Mouse (Mus musculus) myocyte (in vitro differentiated cells): Measurements from ENCODE around the gene Cd59a.

Source experiments
- E2F4 ChIP-seq: IDR thresholded peaks from one replicate; pipeline ENCODE4 v1.6.1; 2011; ENCODE audit warnings: mild to moderate bottlenecking, control low read depth, moderate library complexity; ENCODE audit not compliant: insufficient read depth
- MAX ChIP-seq: IDR thresholded peaks from one replicate; pipeline ENCODE4 v1.6.1; 2011; ENCODE audit warnings: low read depth, mild to moderate bottlenecking, control low read depth
- MYOG ChIP-seq, 3 experiments: IDR thresholded peaks; one replicate each; pipeline ENCODE4 v1.6.1; 2011; ENCODE audit warnings: control low read depth in 2 of 3, low read depth in 2 of 3, mild to moderate bottlenecking in 2 of 3; ENCODE audit not compliant: insufficient read length in 2 of 3, control insufficient read depth in 1 of 3, insufficient read depth in 1 of 3
- POLR2A ChIP-seq: IDR thresholded peaks from one replicate; pipeline ENCODE4 v1.6.1; 2011; ENCODE audit warnings: low read depth, mild to moderate bottlenecking, control low read depth, moderate library complexity; ENCODE audit not compliant: insufficient read length
- REST ChIP-seq: IDR thresholded peaks from one replicate; pipeline ENCODE4 v1.6.1; 2011; ENCODE audit warnings: mild to moderate bottlenecking, control low read depth, moderate library complexity; ENCODE audit not compliant: insufficient read depth, insufficient read length

DNA sequence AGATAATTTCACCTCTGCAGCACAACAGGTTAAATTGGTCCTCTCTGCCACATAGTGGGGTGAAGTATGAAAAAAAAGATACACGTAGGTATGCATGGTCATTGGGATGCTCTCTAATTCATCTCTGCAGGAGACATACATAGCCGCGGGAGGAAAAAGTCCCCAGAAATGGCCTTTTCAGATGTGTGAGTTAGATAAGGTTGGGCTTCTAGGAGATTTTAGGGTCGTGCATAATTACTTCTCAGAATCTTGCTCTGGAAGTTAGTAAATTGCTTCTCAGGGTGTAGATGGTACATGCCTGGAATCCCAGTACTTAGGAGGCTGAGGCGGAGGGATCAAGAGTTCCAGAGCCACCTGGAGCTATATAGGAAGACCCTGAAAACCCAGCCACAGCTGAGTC lies 28.5 kb downstream of the Cd59a start:
- TF ChIP-seq MAX, result no peak
- no peak for TF ChIP-seq REST
- TF ChIP-seq E2F4, result no peak
- TF ChIP-seq POLR2A, result no peak
- TF ChIP-seq MYOG (IDR thresholded peaks at IDR 0.05; ENCODE audit: control insufficient read depth in 1 of 3, insufficient read depth in 1 of 3, insufficient read length in 2 of 3, low read depth in 2 of 3), result no peak
